Mouse (Mus musculus) neural tube, embryonic 14.5 days (tissue): ENCODE measurements around the gene Calr4. TPM values are rescaled to one million over a fixed set of nuclear protein-coding genes. Genes with fewer than 3 reads are reported as not detected.

Source experiments
- ATAC-seq: fragments of 200-750 bp; cut with Nextera tagmentation; 2 replicates; pipeline ENCODE4 v1.8.0; 2017; ENCODE audit warnings: low read depth, mild to moderate bottlenecking, moderate TSS enrichment, moderate library complexity
- H3K27ac ChIP-seq: fragments of 300-500 bp; sonication (generic); 2 replicates; pipeline ENCODE4 v1.5.1; 2014; ENCODE audit warnings: low read depth, mild to moderate bottlenecking, control low read depth, low read length, moderate library complexity, mixed read lengths
- H3K27me3 ChIP-seq: fragments of 300-500 bp; sonication (generic); 2 replicates; pipeline ENCODE4 v1.6.1; 2014; ENCODE audit warnings: low read length; ENCODE audit not compliant: control insufficient read depth, insufficient read depth
- H3K36me3 ChIP-seq: fragments of 300-500 bp; sonication (generic); 2 replicates; pipeline ENCODE4 v1.6.1; 2014; ENCODE audit warnings: low read length, mixed read lengths; ENCODE audit not compliant: control insufficient read depth, insufficient read depth
- H3K4me1 ChIP-seq: fragments of 300-500 bp; sonication (generic); 2 replicates; pipeline ENCODE4 v1.6.1; 2014; ENCODE audit warnings: low read length; ENCODE audit not compliant: control insufficient read depth, insufficient read depth
- H3K4me2 ChIP-seq: fragments of 300-500 bp; sonication (generic); 2 replicates; pipeline ENCODE4 v1.6.1; 2014; ENCODE audit warnings: mild to moderate bottlenecking, low read depth, low read length, control low read depth
- H3K4me3 ChIP-seq: fragments of 300-500 bp; sonication (generic); 2 replicates; pipeline ENCODE4 v1.5.1; 2014; ENCODE audit warnings: low read depth, low read length, control low read depth, mixed read lengths
- H3K9ac ChIP-seq: fragments of 300-500 bp; sonication (generic); replicated peaks from 2 replicates; pipeline ENCODE4 v1.6.1; 2014; ENCODE audit warnings: low read depth, mild to moderate bottlenecking, control low read depth, low read length, mixed read lengths
- H3K9me3 ChIP-seq: fragments of 300-500 bp; sonication (generic); 2 replicates; pipeline ENCODE4 v1.6.1; 2016; ENCODE audit warnings: low read length; ENCODE audit not compliant: control insufficient read depth
- WGBS: fragments of 180-500 bp; shearing (Covaris S2); extraction: QIAGEN DNeasy Blood & Tissue Kit; methylation state at CpG from one replicate; pipeline ENCODE4 v1.1.7; 2014; 5-methylcytosine and 5-hydroxymethylcytosine counted together
- polyA plus RNA-seq: library from polyadenylated mRNA; unstranded; fragments of >200 nt; fragmentation: Nextera tagmentation; extraction: Ambion mirVana; gene quantifications from 2 replicates; pipeline ENCODE4 v1.2.1, GENCODE M21; 2014

Gene Calr4
- polyA plus RNA-seq, 1 experiment from 2014 or later: 1.6 TPM

- WGBS: 77% methylated on average over 1 of the region's 1 CpGs
- no peak for ATAC-seq
- no peaks in the 10 kb centered on the region for H3K27me3 ChIP-seq
- peaks cover 10% of the 10 kb centered on the region for H3K4me1 ChIP-seq
- H3K4me2 ChIP-seq: no peak overlapping the region
- no peak overlapping the region for H3K27ac ChIP-seq
- no peaks in the 10 kb centered on the region for H3K36me3 ChIP-seq
- H3K9ac ChIP-seq: no peak overlapping the region
- H3K9me3 ChIP-seq: no peaks in the 10 kb centered on the region
- no peak overlapping the region for H3K4me3 ChIP-seq
Measured at GRCm38 (mm10) chr4:109204416-109204815, 29.9 kb upstream of the Calr4 start.

- Histone ChIP-seq H3K4me3 (no peak overlapping the region), H3K36me3 (no peaks in the 10 kb centered on the region), H3K27me3 (no peaks in the 10 kb centered on the region), H3K9me3 (no peaks in the 10 kb centered on the region), H3K4me1 (0 out of 2 replicates have a peak, but pooled peaks cover 2% of the 10 kb centered on the region), H3K4me2 (no peak overlapping the region), H3K9ac (no peak overlapping the region), H3K27ac (no peak overlapping the region)
- no peak for ATAC-seq
- 76% methylated on average over 5 of the region's 5 CpGs for WGBS
Measured at GRCm38 (mm10) chr4:109207524-109207923, 26.8 kb upstream of the Calr4 start.

- 75% methylated on average over 2 of the region's 2 CpGs for WGBS
- H3K36me3 ChIP-seq: no peaks in the 10 kb centered on the region
- no peaks in the 10 kb centered on the region for H3K27me3 ChIP-seq
- H3K9me3 ChIP-seq: no peaks in the 10 kb centered on the region
- ATAC-seq: no peak
- no peak overlapping the region for H3K4me3 ChIP-seq
- H3K4me1 ChIP-seq: no peaks in the 10 kb centered on the region
- H3K27ac ChIP-seq: no peak overlapping the region
- no peak overlapping the region for H3K9ac ChIP-seq
- H3K4me2 ChIP-seq: no peak overlapping the region
Measured at GRCm38 (mm10) chr4:109210253-109210652, 24.0 kb upstream of the Calr4 start.

- WGBS: 52% methylated on average over 4 of the region's 4 CpGs
- Histone ChIP-seq H3K9me3 (no peaks in the 10 kb centered on the region), H3K36me3 (no peaks in the 10 kb centered on the region), H3K9ac (no peak overlapping the region), H3K4me1 (no peaks in the 10 kb centered on the region), H3K4me2 (no peak overlapping the region), H3K27me3 (no peaks in the 10 kb centered on the region), H3K27ac (peak overlapping the region; percentile 12; the same call in 1 of the 2 replicates), H3K4me3 (no peak overlapping the region)
- ATAC-seq: no peak
Measured at GRCm38 (mm10) chr4:109210881-109211280, 23.4 kb upstream of the Calr4 start.

- Histone ChIP-seq H3K9ac (no peak overlapping the region), H3K27me3 (no peaks in the 10 kb centered on the region), H3K4me1 (no peaks in the 10 kb centered on the region), H3K27ac (no peak overlapping the region), H3K36me3 (no peaks in the 10 kb centered on the region), H3K4me3 (no peak overlapping the region), H3K9me3 (no peaks in the 10 kb centered on the region), H3K4me2 (no peak overlapping the region)
- WGBS: 84% methylated on average over 3 of the region's 3 CpGs
- no peak for ATAC-seq
Measured at GRCm38 (mm10) chr4:109213986-109214385, 20.3 kb upstream of the Calr4 start.

GRCm38 (mm10) chr4:109218008-109218407 lies 16.3 kb upstream of the Calr4 start:
- H3K4me1 ChIP-seq: no peaks in the 10 kb centered on the region
- H3K9me3 ChIP-seq: no peaks in the 10 kb centered on the region
- no peak overlapping the region for H3K4me3 ChIP-seq
- H3K27me3 ChIP-seq: no peaks in the 10 kb centered on the region
- no peak for ATAC-seq
- no peaks in the 10 kb centered on the region for H3K36me3 ChIP-seq
- 77% methylated on average over 7 of the region's 7 CpGs for whole genome bisulfite sequencing
- no peak overlapping the region for H3K9ac ChIP-seq
- H3K27ac ChIP-seq: no peak overlapping the region
- H3K4me2 ChIP-seq: no peak overlapping the region

- Histone ChIP-seq H3K4me3 (no peak overlapping the region), H3K36me3 (no peaks in the 10 kb centered on the region), H3K4me2 (no peak overlapping the region), H3K27ac (no peak overlapping the region), H3K9ac (no peak overlapping the region), H3K4me1 (0 out of 2 replicates have a peak, but pooled peaks cover 2% of the 10 kb centered on the region), H3K27me3 (no peaks in the 10 kb centered on the region), H3K9me3 (no peaks in the 10 kb centered on the region)
- no peak for ATAC-seq
- WGBS: 75% methylated on average over 14 of the region's 14 CpGs
Measured at GRCm38 (mm10) chr4:109220441-109220940, 13.8 kb upstream of the Calr4 start.

- H3K27me3 ChIP-seq: no peaks in the 10 kb centered on the region
- no peaks in the 10 kb centered on the region for H3K9me3 ChIP-seq
- 0 out of 2 replicates have a peak, but pooled peaks cover 2% of the 10 kb centered on the region for H3K4me1 ChIP-seq
- no peak for ATAC-seq
- WGBS: 78% methylated on average over 3 of the region's 3 CpGs
- H3K4me2 ChIP-seq: no peak overlapping the region
- no peak overlapping the region for H3K9ac ChIP-seq
- no peak overlapping the region for H3K4me3 ChIP-seq
- H3K27ac ChIP-seq: no peak overlapping the region
- H3K36me3 ChIP-seq: no peaks in the 10 kb centered on the region
Measured at GRCm38 (mm10) chr4:109222001-109222400, 12.3 kb upstream of the Calr4 start.

- no peak overlapping the region for H3K9ac ChIP-seq
- WGBS: 30% methylated on average over 13 of the region's 13 CpGs
- peak overlapping the region; percentile 65; the same call in 1 of the 2 replicates for H3K27ac ChIP-seq
- H3K9me3 ChIP-seq: no peaks in the 10 kb centered on the region
- no peaks in the 10 kb centered on the region for H3K36me3 ChIP-seq
- H3K4me3 ChIP-seq: no peak overlapping the region
- H3K4me1 ChIP-seq: 0 out of 2 replicates have a peak, but pooled peaks cover 2% of the 10 kb centered on the region
- no peaks in the 10 kb centered on the region for H3K27me3 ChIP-seq
- ATAC-seq: peak; percentile 94
- no peak overlapping the region for H3K4me2 ChIP-seq
Measured at GRCm38 (mm10) chr4:109224762-109225552, 9.3 kb upstream of the Calr4 start.
